Mouse (Mus musculus) erythroblast, embryonic 14.5 days (primary cell): ENCODE results near the gene Cfap65.

ENCODE experiments used
- GATA1 ChIP-seq: IDR thresholded peaks from 2 replicates; pipeline ENCODE4 v1.6.1; 2012; ENCODE audit warnings: low read length, inconsistent platforms, mixed read lengths
- TAL1 ChIP-seq: IDR thresholded peaks from 3 replicates; pipeline ENCODE4 v1.6.1; 2012; ENCODE audit warnings: low read length, inconsistent platforms, mixed read lengths

GRCm38 (mm10) chr1:74861783-74862182 is 73.6 kb downstream of the Cfap65 start:
- TF ChIP-seq TAL1, result no peak
- no peak for TF ChIP-seq GATA1
